Mouse (Mus musculus) neural tube, embryonic 11.5 days (tissue): ENCODE measurements around the gene Gucy1a1. TPM values are rescaled to one million over a fixed set of nuclear protein-coding genes. Genes with fewer than 3 reads are reported as not detected.

ENCODE experiments used
- ATAC-seq: fragments of 200-750 bp; cut with Nextera tagmentation; 2 replicates; pipeline ENCODE4 v1.8.0; 2017; ENCODE audit warnings: moderate number of reproducible peaks, mild to moderate bottlenecking, moderate TSS enrichment, moderate library complexity; ENCODE audit not compliant: insufficient read depth, low FRiP score, low TSS enrichment
- DNase-seq: peaks from one replicate; pipeline ENCODE4 v3.0.0-alpha.2; 2015; ENCODE audit warnings: low spot score
- H3K27ac ChIP-seq: fragments of 300-500 bp; sonication (generic); 2 replicates; pipeline ENCODE4 v1.5.1; 2014; ENCODE audit warnings: low read depth, mild to moderate bottlenecking, low read length
- H3K27me3 ChIP-seq: fragments of 300-500 bp; sonication (generic); 2 replicates; pipeline ENCODE4 v1.6.1; 2014; ENCODE audit warnings: mild to moderate bottlenecking, low read length, mixed read lengths; ENCODE audit not compliant: control insufficient read depth, insufficient read depth
- H3K36me3 ChIP-seq: fragments of 300-500 bp; sonication (generic); 2 replicates; pipeline ENCODE4 v1.6.1; 2014; ENCODE audit warnings: mild to moderate bottlenecking, low read length, moderate library complexity, mixed read lengths; ENCODE audit not compliant: control insufficient read depth, insufficient read depth
- H3K4me1 ChIP-seq: fragments of 300-500 bp; sonication (generic); 2 replicates; pipeline ENCODE4 v1.6.1; 2014; ENCODE audit warnings: low read length, mixed read lengths; ENCODE audit not compliant: control insufficient read depth, insufficient read depth
- H3K4me2 ChIP-seq: fragments of 300-500 bp; sonication (generic); 2 replicates; pipeline ENCODE4 v1.6.1; 2014; ENCODE audit warnings: low read depth, mild to moderate bottlenecking, moderate library complexity
- H3K4me3 ChIP-seq: fragments of 300-500 bp; sonication (generic); 2 replicates; pipeline ENCODE4 v1.5.1; 2014; ENCODE audit warnings: low read depth, low read length
- H3K9ac ChIP-seq: fragments of 300-500 bp; sonication (generic); 2 replicates; pipeline ENCODE4 v1.6.1; 2014; ENCODE audit warnings: mild to moderate bottlenecking, low read length
- H3K9me3 ChIP-seq: fragments of 300-500 bp; sonication (generic); 2 replicates; pipeline ENCODE4 v1.6.1; 2016; ENCODE audit warnings: low read length; ENCODE audit not compliant: control insufficient read depth
- WGBS: fragments of 180-500 bp; shearing (Covaris S2); extraction: QIAGEN DNeasy Blood & Tissue Kit; methylation state at CpG from one replicate; pipeline ENCODE4 v1.1.7; 2014; 5-methylcytosine and 5-hydroxymethylcytosine counted together
- polyA plus RNA-seq: library from polyadenylated mRNA; unstranded; fragments of >200 nt; fragmentation: Nextera tagmentation; extraction: Ambion mirVana; gene quantifications from 2 replicates; pipeline ENCODE4 v1.2.1, GENCODE M21; 2014

Gucy1a1 gene
- polyA plus RNA-seq, 1 experiment from 2014 or later: 3.0 TPM

- ATAC-seq: no peak
- Histone ChIP-seq H3K4me2 (peak overlapping the region; percentile 90), H3K27ac (no peak overlapping the region), H3K9me3 (no peaks in the 10 kb centered on the region), H3K4me1 (no peaks in the 10 kb centered on the region), H3K36me3 (no peaks in the 10 kb centered on the region), H3K4me3 (no peak overlapping the region), H3K9ac (no peak overlapping the region), H3K27me3 (0 out of 2 replicates have a peak, but pooled peaks cover 5% of the 10 kb centered on the region)
- DNase-seq: no peak
These were observed 389 bp upstream of the Gucy1a1 start for GRCm38 (mm10) chr3:82145978-82146377.

- Histone ChIP-seq H3K27ac (no peak overlapping the region), H3K4me3 (peak overlapping the region; percentile 38), H3K4me1 (no peaks in the 10 kb centered on the region), H3K36me3 (no peaks in the 10 kb centered on the region), H3K9me3 (no peaks in the 10 kb centered on the region), H3K9ac (peak overlapping the region; percentile 50), H3K27me3 (0 out of 2 replicates have a peak, but pooled peaks cover 5% of the 10 kb centered on the region), H3K4me2 (peak overlapping the region; percentile 90)
- peak; percentile 8; the same call in 1 of the 2 replicates for ATAC-seq
- WGBS: 12% methylated on average over 14 of the region's 14 CpGs
- DNase-seq: no peak
These were observed 864 bp downstream of the Gucy1a1 start for GRCm38 (mm10) chr3:82144725-82145125.

- Histone ChIP-seq H3K36me3 (no peaks in the 10 kb centered on the region), H3K9ac (no peak overlapping the region), H3K9me3 (no peaks in the 10 kb centered on the region), H3K27ac (no peak overlapping the region), H3K27me3 (0 out of 2 replicates have a peak, but pooled peaks cover 5% of the 10 kb centered on the region), H3K4me3 (no peak overlapping the region), H3K4me2 (no peak overlapping the region), H3K4me1 (no peaks in the 10 kb centered on the region)
- 64% methylated on average over 5 of the region's 5 CpGs for WGBS
- no peak for ATAC-seq
- DNase-seq: no peak
These were observed 4.8 kb downstream of the Gucy1a1 start for GRCm38 (mm10) chr3:82140781-82141180.

- Histone ChIP-seq H3K36me3 (no peaks in the 10 kb centered on the region), H3K9ac (no peak overlapping the region), H3K4me3 (no peak overlapping the region), H3K27me3 (no peaks in the 10 kb centered on the region), H3K4me2 (no peak overlapping the region), H3K4me1 (no peaks in the 10 kb centered on the region), H3K27ac (no peak overlapping the region), H3K9me3 (no peaks in the 10 kb centered on the region)
- ATAC-seq (no peak), DNase-seq (no peak)
- WGBS: 57% methylated on average over 13 of the region's 13 CpGs
These were observed 7.5 kb downstream of the Gucy1a1 start for GRCm38 (mm10) chr3:82138002-82138667.

- Histone ChIP-seq H3K4me2 (no peak overlapping the region), H3K27ac (no peak overlapping the region), H3K9me3 (no peaks in the 10 kb centered on the region), H3K9ac (no peak overlapping the region), H3K27me3 (no peaks in the 10 kb centered on the region), H3K4me1 (no peaks in the 10 kb centered on the region), H3K36me3 (no peaks in the 10 kb centered on the region), H3K4me3 (no peak overlapping the region)
- DNase-seq (no peak), ATAC-seq (no peak)
- 73% methylated on average over 1 of the region's 1 CpGs for WGBS
These were observed 10.1 kb downstream of the Gucy1a1 start for GRCm38 (mm10) chr3:82135483-82135882.

GRCm38 (mm10) chr3:82129258-82129657 is 16.3 kb downstream of the Gucy1a1 start:
- no peak for DNase-seq
- Histone ChIP-seq H3K4me2 (no peak overlapping the region), H3K4me1 (no peaks in the 10 kb centered on the region), H3K27ac (no peak overlapping the region), H3K9ac (no peak overlapping the region), H3K36me3 (no peaks in the 10 kb centered on the region), H3K27me3 (no peaks in the 10 kb centered on the region), H3K4me3 (no peak overlapping the region), H3K9me3 (no peaks in the 10 kb centered on the region)
- no peak for ATAC-seq
- WGBS: 60% methylated on average over 1 of the region's 1 CpGs

GRCm38 (mm10) chr3:82124567-82124966 is 21.0 kb downstream of the Gucy1a1 start:
- no peak overlapping the region for H3K27ac ChIP-seq
- no peaks in the 10 kb centered on the region for H3K4me1 ChIP-seq
- H3K4me3 ChIP-seq: no peak overlapping the region
- ATAC-seq: no peak
- no peak overlapping the region for H3K9ac ChIP-seq
- no peaks in the 10 kb centered on the region for H3K9me3 ChIP-seq
- no peaks in the 10 kb centered on the region for H3K36me3 ChIP-seq
- H3K4me2 ChIP-seq: no peak overlapping the region
- H3K27me3 ChIP-seq: no peaks in the 10 kb centered on the region
- DNase-seq: no peak
- WGBS: 90% methylated on average over 1 of the region's 1 CpGs

- H3K4me3 ChIP-seq: no peak overlapping the region
- DNase-seq: no peak
- no peaks in the 10 kb centered on the region for H3K4me1 ChIP-seq
- 97% methylated on average over 1 of the region's 1 CpGs for WGBS
- ATAC-seq: no peak
- no peak overlapping the region for H3K9ac ChIP-seq
- no peaks in the 10 kb centered on the region for H3K36me3 ChIP-seq
- H3K9me3 ChIP-seq: no peaks in the 10 kb centered on the region
- H3K27ac ChIP-seq: no peak overlapping the region
- H3K4me2 ChIP-seq: no peak overlapping the region
- H3K27me3 ChIP-seq: no peaks in the 10 kb centered on the region
These were observed 26.7 kb downstream of the Gucy1a1 start for GRCm38 (mm10) chr3:82118916-82119315.

- H3K27me3 ChIP-seq: no peaks in the 10 kb centered on the region
- ATAC-seq (no peak), DNase-seq (no peak)
- no peak overlapping the region for H3K4me3 ChIP-seq
- no peaks in the 10 kb centered on the region for H3K4me1 ChIP-seq
- no peaks in the 10 kb centered on the region for H3K9me3 ChIP-seq
- no peak overlapping the region for H3K9ac ChIP-seq
- no peak overlapping the region for H3K27ac ChIP-seq
- WGBS: 79% methylated on average over 2 of the region's 2 CpGs
- H3K36me3 ChIP-seq: no peaks in the 10 kb centered on the region
- no peak overlapping the region for H3K4me2 ChIP-seq
These were observed 33.1 kb downstream of the Gucy1a1 start for GRCm38 (mm10) chr3:82112439-82112838.
